Mouse (Mus musculus) forebrain, embryonic 15.5 days (tissue): ENCODE measurements around the gene Incenp. TPM values are rescaled to one million over a fixed set of nuclear protein-coding genes. Genes with fewer than 3 reads are reported as not detected.

Experiments used
- ATAC-seq: fragments of 200-750 bp; cut with Nextera tagmentation; replicated peaks from 2 replicates; pipeline ENCODE4 v1.8.0; 2017; ENCODE audit warnings: mild to moderate bottlenecking, moderate TSS enrichment, moderate library complexity
- H3K27ac ChIP-seq: fragments of 300-500 bp; sonication (generic); replicated peaks from 2 replicates; pipeline ENCODE4 v1.5.1; 2015; ENCODE audit warnings: mild to moderate bottlenecking, inconsistent platforms
- H3K27me3 ChIP-seq: fragments of 300-500 bp; sonication (generic); 2 replicates; pipeline ENCODE4 v1.6.1; 2015; ENCODE audit warnings: inconsistent platforms
- H3K36me3 ChIP-seq: fragments of 300-500 bp; sonication (generic); 2 replicates; pipeline ENCODE4 v1.6.1; 2015; ENCODE audit warnings: mild to moderate bottlenecking, inconsistent platforms
- H3K4me1 ChIP-seq: fragments of 300-500 bp; sonication (generic); 2 replicates; pipeline ENCODE4 v1.6.1; 2015; ENCODE audit warnings: inconsistent platforms
- H3K4me2 ChIP-seq: fragments of 300-500 bp; sonication (generic); replicated peaks from 2 replicates; pipeline ENCODE4 v1.6.1; 2015; ENCODE audit warnings: mild to moderate bottlenecking, inconsistent platforms
- H3K4me3 ChIP-seq: fragments of 300-500 bp; sonication (generic); 2 replicates; pipeline ENCODE4 v1.5.1; 2015; ENCODE audit warnings: mild to moderate bottlenecking, inconsistent platforms
- H3K9ac ChIP-seq: fragments of 300-500 bp; sonication (generic); replicated peaks from 2 replicates; pipeline ENCODE4 v1.6.1; 2015; ENCODE audit warnings: mild to moderate bottlenecking, inconsistent platforms
- H3K9me3 ChIP-seq: fragments of 300-500 bp; sonication (generic); 2 replicates; pipeline ENCODE4 v1.6.1; 2016; ENCODE audit warnings: inconsistent platforms
- WGBS: fragments of 180-500 bp; shearing (Covaris S2); methylation state at CpG from one replicate; pipeline ENCODE4 v1.1.7; 2015; ENCODE audit warnings: mixed read lengths; 5-methylcytosine and 5-hydroxymethylcytosine counted together
- polyA plus RNA-seq: library from polyadenylated mRNA; unstranded; fragments of >200 nt; fragmentation: Nextera tagmentation; extraction: Ambion mirVana; gene quantifications from 2 replicates; pipeline ENCODE4 v1.2.1, GENCODE M21; 2015

Incenp gene
- 51.9 and 62.4 TPM in 2 replicates for polyA plus RNA-seq

DNA sequence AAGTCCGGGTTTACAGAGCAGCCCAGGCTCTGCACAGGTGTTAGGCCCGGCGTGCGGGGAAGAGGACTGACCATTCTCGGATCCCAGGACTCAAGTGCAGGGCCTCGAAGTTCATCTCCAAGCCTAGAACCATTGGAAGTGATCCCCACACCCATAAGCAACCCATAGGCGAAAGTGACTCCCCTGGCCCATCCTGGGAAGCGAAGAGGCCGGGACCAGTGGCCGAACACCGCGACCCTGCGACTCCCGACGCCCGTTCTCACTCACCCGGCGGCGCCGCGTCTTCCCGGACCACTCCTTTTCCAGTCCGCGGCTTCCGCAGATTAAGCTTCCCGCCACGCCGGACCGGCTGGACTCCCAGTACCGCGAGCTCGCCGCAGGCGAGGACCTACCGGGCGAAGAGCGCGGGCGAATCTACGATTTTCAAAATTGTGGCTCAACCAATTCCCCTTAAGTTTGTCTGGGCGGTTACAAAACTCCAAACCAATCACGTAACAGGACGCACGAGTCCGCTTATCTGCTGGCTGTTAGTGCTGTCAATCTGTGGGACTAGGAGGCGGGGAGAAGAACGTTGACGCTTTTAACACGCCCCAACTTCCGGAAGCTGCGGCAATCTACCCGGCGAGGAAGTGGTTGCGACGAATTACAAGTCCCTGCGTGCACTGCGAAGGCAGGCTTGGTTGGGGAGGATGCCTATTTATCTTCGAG is at the start of gene Incenp:
Incenp (minus strand) TSS at position 480 of the 708 bp plus-strand sequence.
- WGBS: under 1% methylated on average over 58 of the region's 58 CpGs

DNA sequence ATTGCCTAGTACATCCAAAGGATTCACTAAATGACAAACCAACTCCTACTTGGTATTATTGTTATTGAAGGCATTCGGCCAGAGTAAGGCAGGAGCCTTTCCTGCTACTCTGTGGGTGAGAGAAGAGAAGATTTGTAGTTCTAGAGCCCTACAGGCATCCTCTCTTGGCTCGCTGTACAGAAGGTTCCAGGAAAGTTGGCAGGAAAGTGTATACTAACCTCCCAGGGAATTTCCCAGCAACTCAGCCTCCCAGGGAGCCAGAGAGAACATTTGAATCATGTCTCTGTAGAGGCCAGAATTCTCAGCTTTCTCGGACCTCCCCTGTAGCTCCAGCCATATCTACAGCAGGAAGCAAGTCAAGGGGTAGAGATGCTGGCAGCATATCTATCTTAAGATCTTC is 47.6 kb upstream of the Incenp start:
- H3K27me3 ChIP-seq: no peaks in the 10 kb centered on the region
- H3K27ac ChIP-seq: no peak overlapping the region
- no peaks in the 10 kb centered on the region for H3K36me3 ChIP-seq
- ATAC-seq: no peak
- no peak overlapping the region for H3K4me2 ChIP-seq
- WGBS: 87% methylated on average over 3 of the region's 3 CpGs
- no peaks in the 10 kb centered on the region for H3K9me3 ChIP-seq
- H3K4me1 ChIP-seq: no peaks in the 10 kb centered on the region
- no peak overlapping the region for H3K9ac ChIP-seq
- H3K4me3 ChIP-seq: no peak overlapping the region

More for the DNA sequence above, at the start of gene Incenp:
- peak; percentile 99 for ATAC-seq
- peak within 1 kb of the TSS; percentile 93 for H3K27ac ChIP-seq
- H3K4me1 ChIP-seq: peaks cover 26% of the 10 kb centered on the region
- H3K4me3 ChIP-seq: peak within 1 kb of the TSS; percentile 89
- no peaks in the 10 kb centered on the region for H3K9me3 ChIP-seq
- H3K36me3 ChIP-seq: peaks cover 4% of the 10 kb centered on the region; the same call in 1 of the 2 replicates
- H3K4me2 ChIP-seq: peak within 1 kb of the TSS; percentile 86
- H3K9ac ChIP-seq: peak within 1 kb of the TSS; percentile 66
- no peaks in the 10 kb centered on the region for H3K27me3 ChIP-seq

GRCm38 (mm10) chr19:9945800-9946564 is 46.6 kb upstream of the Incenp start:
- 94% methylated on average over 8 of the region's 8 CpGs for WGBS
- H3K4me3 ChIP-seq: no peak overlapping the region
- H3K4me1 ChIP-seq: no peaks in the 10 kb centered on the region
- no peak for ATAC-seq
- H3K9ac ChIP-seq: no peak overlapping the region
- H3K27ac ChIP-seq: no peak overlapping the region
- no peaks in the 10 kb centered on the region for H3K9me3 ChIP-seq
- no peak overlapping the region for H3K4me2 ChIP-seq
- H3K27me3 ChIP-seq: no peaks in the 10 kb centered on the region
- H3K36me3 ChIP-seq: no peaks in the 10 kb centered on the region

GRCm38 (mm10) chr19:9942539-9943533 is 43.5 kb upstream of the Incenp start:
- ATAC-seq: no peak
- no peak overlapping the region for H3K9ac ChIP-seq
- no peak overlapping the region for H3K27ac ChIP-seq
- WGBS: 67% methylated on average over 10 of the region's 10 CpGs
- no peaks in the 10 kb centered on the region for H3K4me1 ChIP-seq
- no peaks in the 10 kb centered on the region for H3K9me3 ChIP-seq
- H3K4me2 ChIP-seq: no peak overlapping the region
- no peaks in the 10 kb centered on the region for H3K27me3 ChIP-seq
- no peak overlapping the region for H3K4me3 ChIP-seq
- no peaks in the 10 kb centered on the region for H3K36me3 ChIP-seq

GRCm38 (mm10) chr19:9941809-9942208 is 42.5 kb upstream of the Incenp start:
- Histone ChIP-seq H3K4me3 (no peak overlapping the region), H3K9me3 (no peaks in the 10 kb centered on the region), H3K9ac (no peak overlapping the region), H3K27ac (no peak overlapping the region), H3K27me3 (no peaks in the 10 kb centered on the region), H3K36me3 (no peaks in the 10 kb centered on the region), H3K4me2 (no peak overlapping the region), H3K4me1 (no peaks in the 10 kb centered on the region)
- no peak for ATAC-seq
- WGBS: 55% methylated on average over 1 of the region's 1 CpGs

DNA sequence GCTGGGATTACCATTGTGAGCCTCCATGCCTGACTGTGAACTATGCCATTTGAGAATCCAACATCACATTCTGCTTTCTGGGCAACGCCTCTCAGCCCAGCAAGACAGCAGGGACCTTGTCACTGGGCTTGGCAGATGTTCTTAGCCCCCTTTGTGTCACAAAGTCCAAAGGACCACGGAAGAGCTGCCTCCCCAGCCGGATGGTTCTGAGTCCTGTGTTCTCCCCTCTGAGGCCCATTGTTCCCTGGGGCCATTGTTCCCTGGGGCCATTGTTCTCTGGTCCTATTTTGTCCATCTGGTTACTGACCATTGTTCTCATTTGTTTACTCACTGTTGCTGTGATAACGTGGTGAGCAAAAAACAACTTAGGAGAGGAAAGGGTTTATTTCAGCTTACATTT is 41.6 kb upstream of the Incenp start:
- H3K27me3 ChIP-seq: no peaks in the 10 kb centered on the region
- no peaks in the 10 kb centered on the region for H3K9me3 ChIP-seq
- ATAC-seq: no peak
- no peak overlapping the region for H3K4me3 ChIP-seq
- H3K27ac ChIP-seq: no peak overlapping the region
- no peak overlapping the region for H3K4me2 ChIP-seq
- no peaks in the 10 kb centered on the region for H3K36me3 ChIP-seq
- H3K4me1 ChIP-seq: no peaks in the 10 kb centered on the region
- H3K9ac ChIP-seq: no peak overlapping the region
- 8% methylated on average over 4 of the region's 4 CpGs for WGBS

DNA sequence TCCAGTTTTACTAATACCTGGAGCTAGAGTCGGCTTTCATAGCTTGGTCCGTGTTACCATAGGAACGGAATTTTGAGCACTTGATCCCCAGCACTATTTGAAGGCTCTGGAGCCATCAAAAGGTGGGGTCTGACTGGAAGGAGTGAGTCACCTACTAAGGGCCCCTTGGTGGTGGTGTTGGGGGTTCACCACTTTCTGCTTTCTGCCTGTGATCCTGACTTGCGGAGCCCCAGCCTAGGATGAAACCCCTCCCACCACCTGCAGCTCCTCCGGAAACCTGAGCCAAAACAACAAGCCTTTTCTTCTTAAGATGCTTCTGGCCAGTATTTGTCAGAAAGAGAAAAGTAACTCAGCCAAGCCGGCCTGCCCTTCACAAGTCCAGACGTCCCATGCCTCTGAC is 40.5 kb upstream of the Incenp start:
- H3K27ac ChIP-seq: no peak overlapping the region
- no peaks in the 10 kb centered on the region for H3K36me3 ChIP-seq
- H3K4me3 ChIP-seq: no peak overlapping the region
- no peak overlapping the region for H3K9ac ChIP-seq
- no peaks in the 10 kb centered on the region for H3K9me3 ChIP-seq
- WGBS: 61% methylated on average over 7 of the region's 7 CpGs
- no peaks in the 10 kb centered on the region for H3K27me3 ChIP-seq
- H3K4me2 ChIP-seq: no peak overlapping the region
- H3K4me1 ChIP-seq: no peaks in the 10 kb centered on the region
- no peak for ATAC-seq

DNA sequence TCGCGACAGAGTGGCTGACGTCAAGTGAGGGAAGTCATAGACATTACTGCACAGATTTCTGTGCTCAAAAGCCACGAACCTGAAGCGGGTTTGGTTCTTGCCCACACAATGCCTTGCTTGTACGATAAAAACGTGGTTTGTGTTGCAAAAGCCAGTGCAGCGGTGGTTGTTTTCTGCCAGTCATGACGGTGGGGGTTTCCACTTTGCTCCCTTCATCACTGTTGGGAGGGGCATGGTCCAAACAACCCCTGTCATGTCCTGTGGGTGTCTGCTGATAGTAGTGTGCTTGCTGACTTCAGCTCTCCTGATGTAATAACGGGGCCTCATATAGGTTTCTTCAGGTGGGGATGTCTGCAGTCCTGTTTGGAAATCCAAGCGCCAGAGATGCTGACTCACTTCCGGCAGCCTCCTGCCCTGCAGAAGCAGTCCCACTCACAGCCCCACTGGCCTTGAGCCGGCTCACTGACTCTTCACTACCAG is 39.5 kb upstream of the Incenp start:
- H3K4me3 ChIP-seq: no peak overlapping the region
- no peak overlapping the region for H3K27ac ChIP-seq
- no peak for ATAC-seq
- no peaks in the 10 kb centered on the region for H3K27me3 ChIP-seq
- no peaks in the 10 kb centered on the region for H3K4me1 ChIP-seq
- no peaks in the 10 kb centered on the region for H3K9me3 ChIP-seq
- no peak overlapping the region for H3K4me2 ChIP-seq
- 81% methylated on average over 13 of the region's 13 CpGs for WGBS
- no peak overlapping the region for H3K9ac ChIP-seq
- no peaks in the 10 kb centered on the region for H3K36me3 ChIP-seq

DNA sequence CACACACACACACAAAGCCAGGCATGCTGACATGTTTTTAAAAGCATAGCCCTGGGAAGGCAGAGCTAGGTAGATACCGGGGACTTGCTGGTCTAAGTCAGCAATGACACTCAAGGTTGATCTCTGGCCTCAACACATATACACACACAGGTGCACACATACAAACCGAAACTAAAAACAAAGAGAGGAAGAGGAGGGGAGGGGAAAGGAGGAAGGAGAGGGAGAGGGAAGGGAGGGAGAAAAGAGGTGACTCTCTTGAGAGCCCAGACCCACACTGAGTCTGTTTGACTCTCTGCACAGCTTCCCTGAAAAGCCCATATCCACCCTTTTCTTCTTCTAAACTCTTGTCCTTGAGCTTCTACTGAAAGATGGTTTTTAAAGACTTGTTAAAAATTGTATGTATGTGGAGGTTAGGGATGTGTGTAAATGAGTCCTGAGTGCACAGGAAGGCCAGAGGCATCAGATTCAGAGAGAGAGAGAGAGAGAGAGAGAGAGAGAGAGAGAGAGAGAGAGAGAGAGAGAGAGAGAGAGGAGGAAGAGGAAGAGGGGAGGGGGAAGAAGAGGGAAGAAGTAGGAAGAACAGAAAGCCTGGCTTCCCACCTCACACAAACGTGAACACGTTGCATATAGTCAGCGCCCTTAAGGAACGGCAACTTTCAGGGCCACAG is 38.9 kb upstream of the Incenp start:
- Histone ChIP-seq H3K36me3 (no peaks in the 10 kb centered on the region), H3K4me2 (no peak overlapping the region), H3K27ac (no peak overlapping the region), H3K4me1 (no peaks in the 10 kb centered on the region), H3K4me3 (no peak overlapping the region), H3K27me3 (no peaks in the 10 kb centered on the region), H3K9ac (no peak overlapping the region), H3K9me3 (no peaks in the 10 kb centered on the region)
- ATAC-seq: no peak
- 87% methylated on average over 6 of the region's 6 CpGs for whole genome bisulfite sequencing

DNA sequence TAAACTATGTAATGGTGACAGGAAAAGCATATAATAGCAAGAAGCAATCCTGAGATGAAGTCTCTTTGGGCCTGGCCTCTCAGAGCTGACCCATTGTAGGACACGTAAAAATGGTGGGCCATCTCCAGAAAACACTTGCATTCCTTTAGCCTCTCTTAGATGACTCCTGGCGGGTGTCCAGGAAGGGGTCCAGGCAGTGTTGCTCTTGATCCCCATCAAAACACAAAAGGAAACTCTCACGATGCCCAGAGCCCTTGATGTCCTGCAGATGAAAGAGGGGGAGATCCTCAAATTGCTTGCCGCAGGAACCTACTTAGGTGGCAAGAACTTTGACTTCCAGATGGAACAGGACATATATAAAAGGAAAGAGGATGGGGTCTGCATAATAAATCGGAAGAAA is 38.1 kb upstream of the Incenp start:
- 61% methylated on average over 5 of the region's 5 CpGs for WGBS
- H3K27me3 ChIP-seq: no peaks in the 10 kb centered on the region
- no peaks in the 10 kb centered on the region for H3K9me3 ChIP-seq
- no peak overlapping the region for H3K4me3 ChIP-seq
- no peak overlapping the region for H3K9ac ChIP-seq
- ATAC-seq: no peak
- no peak overlapping the region for H3K27ac ChIP-seq
- no peaks in the 10 kb centered on the region for H3K4me1 ChIP-seq
- H3K36me3 ChIP-seq: no peaks in the 10 kb centered on the region
- no peak overlapping the region for H3K4me2 ChIP-seq

GRCm38 (mm10) chr19:9936579-9936978 is 37.2 kb upstream of the Incenp start:
- H3K27ac ChIP-seq: no peak overlapping the region
- no peak overlapping the region for H3K4me3 ChIP-seq
- no peaks in the 10 kb centered on the region for H3K27me3 ChIP-seq
- no peak overlapping the region for H3K9ac ChIP-seq
- no peak for ATAC-seq
- no peak overlapping the region for H3K4me2 ChIP-seq
- no peaks in the 10 kb centered on the region for H3K9me3 ChIP-seq
- no peaks in the 10 kb centered on the region for H3K4me1 ChIP-seq
- H3K36me3 ChIP-seq: no peaks in the 10 kb centered on the region
- WGBS: 76% methylated on average over 5 of the region's 5 CpGs
